Mouse (Mus musculus) ES-E14 (cell line): ENCODE results near the gene Ank2. TPM values are rescaled to one million over a fixed set of nuclear protein-coding genes. Genes with fewer than 3 reads are reported as not detected.

Experiments used
- DNase-seq: peaks from one replicate; pipeline ENCODE4 v3.0.0-alpha.2; 2013; ENCODE audit warnings: low read depth, low spot score
- H3K27ac ChIP-seq: 2 replicates; pipeline ENCODE4 v1.5.1; 2012; ENCODE audit warnings: low read depth, mild to moderate bottlenecking, low read length, moderate library complexity, mixed read lengths; ENCODE audit not compliant: poor library complexity, insufficient read depth, severe bottlenecking
- H3K36me3 ChIP-seq: 2 replicates; pipeline ENCODE4 v1.6.1; 2012; ENCODE audit warnings: mild to moderate bottlenecking, low read length, moderate library complexity, mixed read lengths; ENCODE audit not compliant: control insufficient read depth, poor library complexity, insufficient read depth, severe bottlenecking
- H3K4me1 ChIP-seq, 2 experiments: fragments of 150-350 bp in 1 of 2; sonication (generic) in 1 of 2; 2 replicates each; pipeline ENCODE4 v1.6.1; 2012; ENCODE audit warnings: low read length in 2 of 2, mild to moderate bottlenecking in 1 of 2, mixed read lengths in 1 of 2; ENCODE audit not compliant: control insufficient read depth in 2 of 2, insufficient read depth in 2 of 2, poor library complexity in 1 of 2
- H3K4me3 ChIP-seq, 2 experiments: fragments of 150-350 bp in 1 of 2; sonication (generic) in 1 of 2; 2 replicates each; pipeline ENCODE4 v1.5.1; 2012; ENCODE audit warnings: low read length in 2 of 2, low read depth in 1 of 2, mild to moderate bottlenecking in 1 of 2, mixed read lengths in 1 of 2; ENCODE audit not compliant: insufficient read depth in 1 of 2, poor library complexity in 1 of 2, severe bottlenecking in 1 of 2
- H3K9ac ChIP-seq: 2 replicates; pipeline ENCODE4 v1.6.1; 2012; ENCODE audit warnings: low read depth, mild to moderate bottlenecking, low read length, mixed read lengths; ENCODE audit not compliant: poor library complexity, insufficient read depth, severe bottlenecking
- H3K9me3 ChIP-seq: fragments of 150-350 bp; sonication (generic); 2 replicates; pipeline ENCODE4 v1.6.1; 2012; ENCODE audit warnings: low read depth, mild to moderate bottlenecking, low read length; ENCODE audit not compliant: control insufficient read depth, insufficient read depth
- CHD2 ChIP-seq: IDR thresholded peaks from 2 replicates; pipeline ENCODE4 v1.6.1; 2014; ENCODE audit warnings: mild to moderate bottlenecking, low read depth, low read length, inconsistent platforms
- HCFC1 ChIP-seq: IDR thresholded peaks from 2 replicates; pipeline ENCODE4 v1.6.1; 2012; ENCODE audit warnings: low read length, inconsistent platforms, borderline replicate concordance; ENCODE audit not compliant: insufficient read depth
- MAFK ChIP-seq: IDR thresholded peaks from 2 replicates; pipeline ENCODE4 v1.6.1; 2014; ENCODE audit warnings: mild to moderate bottlenecking, low read depth, low read length, inconsistent platforms; ENCODE audit not compliant: insufficient read depth
- ZC3H11A ChIP-seq: IDR thresholded peaks from 2 replicates; pipeline ENCODE4 v1.6.1; 2012; ENCODE audit warnings: low read depth, mild to moderate bottlenecking, inconsistent platforms, low read length, borderline replicate concordance
- ZNF384 ChIP-seq: IDR thresholded peaks from 2 replicates; pipeline ENCODE4 v1.6.1; 2012; ENCODE audit warnings: low read depth, low read length, inconsistent platforms
- in situ Hi-C, 2 experiments: fragments of 600-800 bp; cut with MboI; formaldehyde crosslinking; loops; one replicate each; pipeline ENCODE4 v1.15.1; 2025; ENCODE audit warnings: low sequenced_read_pairs in 2 of 2, inconsistent platforms in 1 of 2; ENCODE audit not compliant: unreplicated experiment in 2 of 2
- total RNA-seq: library from RNA; depleted of rRNA; stranded (reverse); fragments of 300-350 nt; gene quantifications from 2 replicates; pipeline ENCODE4 v1.2.3, GENCODE M21; 2012

The Ank2 gene
- total RNA-seq, 1 experiment, result 15.2 TPM

DNA sequence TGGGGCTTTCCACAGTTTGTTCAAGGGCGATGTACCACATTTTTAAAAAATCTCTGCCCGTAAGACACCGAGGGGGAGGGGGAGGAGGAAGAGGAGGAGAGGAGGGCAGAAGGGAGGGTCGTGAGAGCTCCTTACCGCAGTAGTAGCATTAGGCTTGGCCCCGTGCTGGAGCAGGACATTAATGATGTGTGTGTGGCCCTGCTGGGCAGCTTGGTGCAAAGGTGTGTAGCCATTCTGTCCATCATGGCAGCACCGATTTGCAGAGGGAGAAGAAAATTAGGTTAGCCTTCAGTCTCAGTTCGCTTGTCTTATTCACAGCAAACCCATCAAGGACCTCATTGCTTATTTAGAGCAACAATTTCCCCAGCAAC, 500.4 kb downstream of the Ank2 start:
- H3K36me3 ChIP-seq, result no peaks in the 10 kb centered on the region
- no peaks in the 10 kb centered on the region for H3K9me3 ChIP-seq
- 0 out of 4 replicates have a peak overlapping the region, but pooled peaks of 1 of the 2 experiments have one; percentile 37 for H3K4me3 ChIP-seq
- no peak for TF ChIP-seq ZC3H11A
- no peak for TF ChIP-seq CHD2
- no peak for TF ChIP-seq ZNF384
- TF ChIP-seq MAFK, result no peak
- no peak for TF ChIP-seq HCFC1
- peaks cover 0 to 6% of the 10 kb centered on the region in 2 experiments; a peak in 1 of 4 replicates for H3K4me1 ChIP-seq
- in situ Hi-C loops, result no loop called here
- H3K9ac ChIP-seq, result no peak overlapping the region
- no peak for DNase-seq
- no peak overlapping the region for H3K27ac ChIP-seq

DNA sequence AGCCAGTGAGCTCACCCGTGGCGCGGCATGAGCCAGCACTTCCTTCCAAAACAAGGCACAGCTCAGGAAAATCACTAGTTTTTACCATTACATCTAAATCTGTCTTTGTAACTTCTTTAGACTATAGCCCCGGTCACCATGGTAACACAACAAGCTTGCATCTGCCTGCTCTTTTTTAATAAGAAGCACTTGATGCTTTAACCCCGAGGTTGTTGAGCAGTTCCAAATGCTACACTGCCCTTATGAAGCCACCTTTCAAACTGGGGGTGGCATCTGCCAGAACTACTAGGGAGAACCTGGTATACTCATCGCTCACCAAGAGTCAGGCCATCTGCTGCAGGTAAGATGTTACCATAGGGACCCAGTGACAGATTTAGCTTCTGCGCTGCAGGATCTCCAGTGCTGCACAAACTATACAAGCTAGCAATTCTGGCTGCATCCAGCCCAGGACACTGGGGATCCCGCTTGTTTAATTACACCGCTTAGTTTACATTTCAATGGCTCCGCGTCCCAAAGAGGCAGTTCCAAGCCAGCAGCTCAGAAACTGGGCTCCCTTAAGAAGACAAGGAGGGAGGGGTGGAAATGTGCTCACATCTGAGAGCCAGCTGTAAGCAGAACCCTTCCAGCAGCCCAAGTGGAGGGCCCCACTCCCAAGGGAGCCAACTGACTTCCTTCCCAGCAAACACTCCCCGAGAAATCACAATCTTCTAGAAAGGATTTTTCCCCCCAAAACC, 501.0 kb downstream of the Ank2 start:
- no peak for TF ChIP-seq HCFC1
- no peak for TF ChIP-seq CHD2
- TF ChIP-seq MAFK, result no peak
- no peak for TF ChIP-seq ZC3H11A
- TF ChIP-seq ZNF384, result no peak
- H3K9me3 ChIP-seq, result no peaks in the 10 kb centered on the region
- peak overlapping the region; percentile 12 to 37; a peak in 2 of 4 replicates for H3K4me3 ChIP-seq
- peak; percentile 50 for DNase-seq
- peak overlapping the region; percentile 40; the same call in 1 of the 2 replicates for H3K9ac ChIP-seq
- in situ Hi-C loops, result no loop called here
- H3K27ac ChIP-seq, result no peak overlapping the region
- H3K36me3 ChIP-seq, result no peaks in the 10 kb centered on the region
- H3K4me1 ChIP-seq, result peaks cover 0 to 6% of the 10 kb centered on the region in 2 experiments; a peak in 1 of 4 replicates

DNA sequence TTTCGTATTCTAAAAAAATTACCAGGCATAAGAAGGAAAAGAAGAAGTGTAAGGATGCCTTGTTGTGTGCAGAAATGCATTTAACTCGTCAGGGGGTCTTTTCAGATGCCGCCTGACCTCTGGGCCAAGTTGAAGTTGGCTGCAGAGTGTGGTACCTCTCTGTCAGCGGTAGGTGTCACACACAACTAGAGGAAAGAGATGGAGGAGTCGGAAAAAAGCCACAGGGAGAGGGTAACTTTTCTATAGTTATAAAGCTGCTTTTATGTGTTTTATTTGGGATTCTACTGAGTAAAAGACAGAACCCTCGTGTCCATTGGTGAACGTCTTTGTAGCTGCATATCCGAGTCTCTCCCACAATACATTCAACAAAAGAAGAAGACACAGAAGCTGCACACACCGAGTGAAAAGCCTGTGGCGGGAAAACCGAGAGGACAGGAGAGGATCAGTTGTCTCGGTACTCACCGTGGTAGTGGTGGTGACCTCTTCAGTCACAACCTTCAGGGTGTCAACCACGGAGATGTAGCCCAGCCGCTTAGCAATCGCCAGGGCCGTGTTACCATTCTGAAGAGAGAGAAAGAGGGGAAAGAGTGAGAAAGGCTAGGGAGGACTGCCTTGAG, 501.7 kb downstream of the Ank2 start:
- peak; percentile 33 for DNase-seq
- in situ Hi-C loops, result no loop called here
- H3K27ac ChIP-seq, result no peak overlapping the region
- H3K9me3 ChIP-seq, result no peaks in the 10 kb centered on the region
- H3K36me3 ChIP-seq, result no peaks in the 10 kb centered on the region
- peak overlapping the region; percentile 40; the same call in 1 of the 2 replicates for H3K9ac ChIP-seq
- no peak for TF ChIP-seq MAFK
- no peak for TF ChIP-seq CHD2
- no peak for TF ChIP-seq ZC3H11A
- TF ChIP-seq HCFC1, result no peak
- H3K4me1 ChIP-seq, result peaks cover 0 to 6% of the 10 kb centered on the region in 2 experiments; a peak in 1 of 4 replicates
- H3K4me3 ChIP-seq, result peak overlapping the region; percentile 12 to 37; a peak in 1 of 4 replicates

DNA sequence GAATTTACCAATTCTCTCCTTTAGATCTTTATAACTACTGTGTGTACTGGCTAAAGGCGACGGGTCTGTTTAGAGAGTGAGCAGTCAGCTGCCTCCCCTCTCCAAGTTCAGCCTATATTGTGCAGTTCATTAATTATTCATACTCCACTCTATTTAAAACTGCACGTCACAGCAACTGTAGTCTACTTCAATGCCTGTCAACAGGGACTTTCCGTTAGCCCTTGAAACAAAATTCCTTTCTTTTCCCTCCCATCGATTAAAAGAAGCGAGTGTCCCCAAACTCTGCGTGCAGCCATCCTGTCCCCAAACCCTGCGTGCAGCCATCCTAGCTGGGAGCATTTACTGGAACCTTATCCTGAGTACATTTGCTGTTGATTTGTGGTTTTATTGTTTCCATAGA, 502.4 kb downstream of the Ank2 start:
- Histone ChIP-seq H3K4me3 (no peak overlapping the region), H3K27ac (no peak overlapping the region), H3K9ac (no peak overlapping the region), H3K9me3 (no peaks in the 10 kb centered on the region), H3K36me3 (no peaks in the 10 kb centered on the region), H3K4me1 (peaks cover 0 to 6% of the 10 kb centered on the region in 2 experiments; a peak in 1 of 4 replicates)
- TF ChIP-seq CHD2 (no peak), ZC3H11A (no peak), HCFC1 (no peak), ZNF384 (no peak), MAFK (no peak)
- in situ Hi-C loops, result no loop called here
- no peak for DNase-seq
